Mouse (Mus musculus) embryonic fibroblast, embryonic 13.5 days (primary cell): ENCODE measurements around the gene Lamtor2.

Experiments used
- CTCF ChIP-seq: IDR thresholded peaks from 2 replicates; pipeline ENCODE4 v1.5.1; 2011; ENCODE audit warnings: mild to moderate bottlenecking, control low read depth, low read length, moderate library complexity, borderline replicate concordance; ENCODE audit not compliant: insufficient read depth
- POLR2A ChIP-seq: IDR thresholded peaks from 2 replicates; pipeline ENCODE4 v1.6.1; 2011; ENCODE audit warnings: low read depth, mild to moderate bottlenecking, control low read depth, low read length, moderate library complexity

GRCm38 (mm10) chr3:88510421-88511289 lies 42.2 kb downstream of the Lamtor2 start:
- TF ChIP-seq CTCF (no peak), POLR2A (no peak; the same call in 1 of the 2 replicates)
